Mouse (Mus musculus): Measurements from ENCODE around the gene Atxn1. TPM values are rescaled to one million over a fixed set of nuclear protein-coding genes. Genes with fewer than 3 reads are reported as not detected.

Atxn1 gene
- polyA plus RNA-seq, 1 experiment = 3.2 TPM

DNA sequence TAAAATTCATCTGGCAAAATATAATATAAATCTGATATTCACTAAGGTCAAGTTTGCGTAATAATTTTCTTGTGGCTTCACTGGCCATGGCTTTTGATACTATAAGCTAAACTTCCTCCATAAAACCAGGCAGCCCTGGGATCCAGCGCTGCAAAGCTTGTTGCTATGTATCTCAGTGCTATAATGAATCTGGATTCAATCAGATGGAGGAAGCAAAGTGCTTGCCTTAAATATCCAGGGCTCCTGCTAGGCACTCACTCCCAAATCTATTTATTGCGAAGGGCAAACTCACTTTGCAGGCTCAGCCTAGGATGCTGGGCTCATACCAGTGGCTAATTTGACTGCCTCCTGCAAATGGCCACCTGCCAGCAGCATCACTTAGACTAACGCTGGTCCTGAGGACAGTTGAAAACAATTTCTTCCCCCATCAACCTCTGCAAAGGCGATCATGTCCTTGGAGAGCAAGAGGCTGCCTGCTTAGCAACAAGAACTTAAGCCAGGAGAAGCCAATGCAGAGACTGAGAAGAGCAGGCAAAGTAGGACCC lies 122.2 kb downstream of the Atxn1 start:
- Histone ChIP-seq H3K4me3 (replicated peaks) (no peak overlapping the region), H3K9me3 (no peaks in the 10 kb centered on the region), H3K4me1 (peaks cover 30% of the 10 kb centered on the region), H3K27me3 (replicated peaks) (no peaks in the 10 kb centered on the region), H3K36me3 (replicated peaks; ENCODE audit: low read length) (peaks cover 51% of the 10 kb centered on the region)
- TF ChIP-seq GATA1 (IDR thresholded peaks at IDR 0.05; ENCODE audit: borderline replicate concordance, low read length) (no peak), FLI1 (IDR thresholded peaks at IDR 0.05; ENCODE audit: low read length) (no peak)

DNA sequence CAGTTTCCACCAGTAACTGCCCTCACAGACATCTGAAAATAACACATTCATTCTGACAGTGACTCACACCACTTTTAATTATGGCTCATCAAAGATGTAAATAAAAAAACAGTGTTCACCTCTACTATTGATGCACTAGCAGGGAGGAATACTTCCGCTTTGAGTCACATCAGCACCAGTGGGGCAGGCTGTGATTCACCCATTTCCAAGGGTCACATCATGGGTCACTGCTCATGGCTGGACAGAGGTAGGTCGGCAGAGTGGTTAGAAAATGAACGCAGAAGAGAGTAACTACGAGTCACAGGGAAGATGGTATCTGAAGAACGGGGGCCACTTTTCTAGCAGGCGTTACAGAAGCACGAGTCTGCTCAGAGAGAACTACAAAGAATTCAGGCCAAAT lies 124.9 kb downstream of the Atxn1 start:
- no peak for TF ChIP-seq GATA1 (IDR thresholded peaks at IDR 0.05; ENCODE audit: borderline replicate concordance, low read length)
- TF ChIP-seq FLI1 (IDR thresholded peaks at IDR 0.05; ENCODE audit: low read length) = no peak
- peaks cover 17% of the 10 kb centered on the region for H3K4me1 ChIP-seq
- no peak overlapping the region for H3K4me3 ChIP-seq (replicated peaks)
- peaks cover 2% of the 10 kb centered on the region for H3K9me3 ChIP-seq
- peaks cover 57% of the 10 kb centered on the region for H3K36me3 ChIP-seq (replicated peaks; ENCODE audit: low read length)
- no peaks in the 10 kb centered on the region for H3K27me3 ChIP-seq (replicated peaks)

DNA sequence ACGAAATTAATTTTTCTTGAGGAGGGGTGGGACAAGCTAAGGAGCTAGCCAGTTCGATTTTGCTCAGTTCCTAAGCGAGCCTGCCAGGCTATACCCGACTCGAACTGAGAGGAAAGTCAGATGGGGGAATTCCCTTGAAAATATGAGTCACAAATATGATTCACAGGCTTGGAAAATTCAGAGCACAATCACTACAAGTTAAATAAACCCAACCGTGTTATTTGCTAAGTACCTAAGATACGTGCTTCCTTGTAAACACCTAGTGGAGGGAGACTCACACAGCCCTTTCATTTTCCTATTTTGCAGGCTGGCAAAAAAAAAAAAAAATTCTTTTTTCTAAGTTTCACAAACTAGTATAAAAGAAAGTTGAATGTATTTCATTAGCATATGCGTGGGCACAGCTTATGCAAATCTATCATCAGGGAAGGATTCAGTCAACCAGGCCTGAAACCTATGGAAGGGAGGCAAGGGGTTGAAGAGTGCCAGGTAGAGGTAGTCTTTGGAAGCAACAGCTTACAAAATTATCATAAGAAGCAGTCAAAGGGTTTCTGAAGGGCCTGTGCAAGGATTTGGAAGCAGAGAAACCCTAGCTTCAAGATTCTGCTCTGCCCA lies 127.1 kb downstream of the Atxn1 start:
- peaks cover 59% of the 10 kb centered on the region for H3K36me3 ChIP-seq (replicated peaks; ENCODE audit: low read length)
- H3K4me3 ChIP-seq (replicated peaks) = no peak overlapping the region
- no peak for TF ChIP-seq FLI1 (IDR thresholded peaks at IDR 0.05; ENCODE audit: low read length)
- no peak for TF ChIP-seq GATA1 (IDR thresholded peaks at IDR 0.05; ENCODE audit: borderline replicate concordance, low read length)
- H3K4me1 ChIP-seq = peaks cover 6% of the 10 kb centered on the region
- H3K27me3 ChIP-seq (replicated peaks) = no peaks in the 10 kb centered on the region
- H3K9me3 ChIP-seq = peaks cover 10% of the 10 kb centered on the region

DNA sequence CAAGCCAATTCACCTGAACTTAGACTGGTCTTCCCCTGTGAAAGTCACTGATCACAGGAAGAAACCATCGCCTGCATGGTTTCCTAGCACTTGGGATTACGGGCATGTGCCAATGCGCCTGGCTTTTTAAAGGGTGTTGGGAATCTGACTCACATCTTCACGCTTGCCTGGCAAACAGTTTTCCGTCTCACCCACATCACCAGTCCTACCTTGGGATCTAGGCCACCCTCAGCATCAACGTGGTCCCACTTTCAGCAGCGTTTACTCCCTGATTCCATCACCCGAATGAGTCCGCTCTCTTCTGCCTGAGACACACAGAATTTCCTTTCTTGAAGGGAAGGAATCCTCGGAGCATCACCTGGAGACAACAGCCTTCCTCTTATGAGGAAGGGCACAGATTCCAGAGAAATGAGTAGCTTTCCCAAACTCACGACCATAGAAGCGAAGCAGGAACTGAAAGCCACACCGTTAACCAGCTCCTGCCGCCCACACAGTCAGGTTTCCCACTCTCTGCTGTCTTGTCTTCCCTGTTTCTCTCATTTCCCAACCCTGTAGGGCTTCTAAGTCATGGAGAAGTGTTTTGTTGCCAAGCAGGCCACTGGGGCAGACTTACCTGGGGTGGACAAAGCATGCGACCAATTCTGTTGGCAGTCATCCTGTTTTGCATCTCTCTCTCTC lies 128.3 kb downstream of the Atxn1 start:
- no peak for TF ChIP-seq GATA1 (IDR thresholded peaks at IDR 0.05; ENCODE audit: borderline replicate concordance, low read length)
- TF ChIP-seq FLI1 (IDR thresholded peaks at IDR 0.05; ENCODE audit: low read length) = no peak
- peaks cover 65% of the 10 kb centered on the region for H3K36me3 ChIP-seq (replicated peaks; ENCODE audit: low read length)
- no peak overlapping the region for H3K4me3 ChIP-seq (replicated peaks)
- H3K9me3 ChIP-seq = peaks cover 10% of the 10 kb centered on the region
- no peaks in the 10 kb centered on the region for H3K27me3 ChIP-seq (replicated peaks)
- H3K4me1 ChIP-seq = peaks cover 15% of the 10 kb centered on the region

DNA sequence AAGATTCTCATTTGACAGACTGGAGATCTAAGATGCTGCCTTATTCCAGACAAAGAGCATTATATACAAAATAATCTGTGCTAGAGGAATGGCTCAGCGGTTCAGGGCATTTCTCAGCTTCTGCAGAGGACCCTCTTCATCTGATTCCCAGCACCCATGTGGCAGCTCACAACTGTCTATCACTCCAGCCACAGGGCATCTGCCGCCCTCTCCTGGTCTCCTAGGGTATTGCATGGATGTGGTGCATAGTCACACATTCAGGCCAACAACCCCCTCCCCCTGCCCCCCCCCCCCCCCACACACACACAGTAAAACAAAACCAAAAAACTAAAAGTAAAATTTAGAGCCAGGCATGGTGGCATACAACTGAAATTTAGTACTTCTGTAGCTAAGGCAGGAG lies 130.5 kb downstream of the Atxn1 start:
- TF ChIP-seq FLI1 (IDR thresholded peaks at IDR 0.05; ENCODE audit: low read length) = no peak
- no peak for TF ChIP-seq GATA1 (IDR thresholded peaks at IDR 0.05; ENCODE audit: borderline replicate concordance, low read length)
- Histone ChIP-seq H3K27me3 (replicated peaks) (no peaks in the 10 kb centered on the region), H3K4me1 (peaks cover 18% of the 10 kb centered on the region), H3K4me3 (replicated peaks) (no peak overlapping the region), H3K9me3 (peaks cover 10% of the 10 kb centered on the region), H3K36me3 (replicated peaks; ENCODE audit: low read length) (peaks cover 66% of the 10 kb centered on the region)

DNA sequence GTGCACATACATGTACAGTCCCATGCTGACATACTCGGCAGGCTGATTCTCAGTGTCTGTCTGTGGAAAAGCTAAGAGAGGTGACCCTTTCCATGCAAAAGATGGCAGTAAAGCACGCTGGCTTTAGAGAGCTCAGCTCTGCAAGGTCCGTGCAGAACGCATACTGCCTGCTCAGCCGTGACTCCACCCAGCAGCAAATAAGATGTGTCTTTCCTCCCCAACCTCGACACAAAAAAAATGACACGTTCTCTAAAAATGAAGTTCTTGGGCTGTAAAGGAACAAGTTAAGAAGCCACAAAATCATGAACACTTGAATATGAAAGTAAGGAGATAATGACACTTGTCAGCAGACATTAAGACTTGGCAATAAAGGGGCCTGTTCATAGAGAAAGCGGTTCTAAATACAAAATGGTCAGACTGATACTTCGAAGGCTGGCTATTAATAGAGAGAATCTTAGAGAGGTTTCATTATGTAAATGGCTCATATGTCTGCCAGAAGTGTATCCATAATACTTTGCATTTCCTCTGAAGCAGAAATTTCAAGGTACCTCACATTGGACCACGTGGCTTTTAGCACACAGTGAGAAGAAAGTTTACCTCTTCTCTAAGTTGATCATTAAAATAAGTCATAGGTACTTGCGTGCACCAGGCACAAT lies 132.0 kb downstream of the Atxn1 start:
- Histone ChIP-seq H3K27me3 (replicated peaks) (no peaks in the 10 kb centered on the region), H3K9me3 (peaks cover 10% of the 10 kb centered on the region), H3K36me3 (replicated peaks; ENCODE audit: low read length) (peaks cover 60% of the 10 kb centered on the region), H3K4me1 (peaks cover 31% of the 10 kb centered on the region), H3K4me3 (replicated peaks) (no peak overlapping the region)
- no peak for TF ChIP-seq GATA1 (IDR thresholded peaks at IDR 0.05; ENCODE audit: borderline replicate concordance, low read length)
- TF ChIP-seq FLI1 (IDR thresholded peaks at IDR 0.05; ENCODE audit: low read length) = no peak

DNA sequence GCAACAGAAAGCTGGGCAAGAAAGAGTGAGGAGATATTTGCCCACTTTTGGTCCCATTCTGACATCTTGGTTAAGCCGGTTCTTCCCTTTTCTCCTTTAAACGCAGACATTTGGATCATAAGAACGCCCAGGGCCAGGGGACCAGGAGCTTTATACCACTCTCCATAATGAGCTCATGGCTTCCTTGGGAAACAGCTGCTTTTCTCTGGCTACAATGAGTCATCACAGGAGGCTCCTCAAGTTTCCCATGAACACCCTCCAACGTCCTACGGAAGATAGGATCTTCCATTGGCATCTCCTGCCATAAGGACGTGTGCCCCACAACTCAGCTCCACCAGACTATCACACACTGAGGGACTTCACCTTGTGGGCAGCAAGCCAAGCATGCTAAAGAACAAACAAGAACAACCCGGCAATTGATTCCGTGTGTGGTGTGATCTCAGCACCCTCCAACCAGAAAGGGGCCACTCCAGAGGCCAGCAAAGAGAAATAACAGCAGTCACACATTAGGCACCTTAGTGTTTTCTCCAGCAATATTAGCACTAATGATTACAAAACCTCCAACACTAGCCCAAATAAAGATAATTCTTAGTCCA lies 135.4 kb downstream of the Atxn1 start:
- H3K27me3 ChIP-seq (replicated peaks) = no peaks in the 10 kb centered on the region
- TF ChIP-seq GATA1 (IDR thresholded peaks at IDR 0.05; ENCODE audit: borderline replicate concordance, low read length) (no peak), FLI1 (IDR thresholded peaks at IDR 0.05; ENCODE audit: low read length) (no peak)
- H3K4me3 ChIP-seq (replicated peaks) = no peak overlapping the region
- peaks cover 51% of the 10 kb centered on the region for H3K36me3 ChIP-seq (replicated peaks; ENCODE audit: low read length)
- H3K9me3 ChIP-seq = peaks cover 10% of the 10 kb centered on the region
- H3K4me1 ChIP-seq = peaks cover 35% of the 10 kb centered on the region

DNA sequence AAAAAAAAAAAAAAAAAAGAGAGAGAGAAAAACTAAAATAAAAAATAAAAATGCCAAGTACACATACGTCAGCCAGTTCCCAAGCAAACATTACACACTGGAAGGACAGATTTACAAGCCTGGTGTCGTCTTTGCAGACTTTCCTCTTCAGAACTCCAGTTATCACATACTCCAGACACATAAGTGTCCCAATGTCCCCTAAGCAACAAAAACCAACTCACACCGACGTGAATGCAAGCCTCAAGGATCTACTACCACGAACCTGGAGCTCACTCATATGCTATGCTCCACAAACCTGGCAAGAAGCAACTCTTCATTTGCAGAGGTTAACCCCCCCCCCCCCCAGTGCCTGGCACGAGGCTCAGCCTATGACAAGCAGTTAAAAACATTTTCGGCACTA lies 136.8 kb downstream of the Atxn1 start:
- TF ChIP-seq FLI1 (IDR thresholded peaks at IDR 0.05; ENCODE audit: low read length) (no peak), GATA1 (IDR thresholded peaks at IDR 0.05; ENCODE audit: borderline replicate concordance, low read length) (no peak)
- H3K27me3 ChIP-seq (replicated peaks) = no peaks in the 10 kb centered on the region
- H3K4me1 ChIP-seq = peaks cover 35% of the 10 kb centered on the region
- no peak overlapping the region for H3K4me3 ChIP-seq (replicated peaks)
- peaks cover 57% of the 10 kb centered on the region for H3K36me3 ChIP-seq (replicated peaks; ENCODE audit: low read length)
- H3K9me3 ChIP-seq = peaks cover 6% of the 10 kb centered on the region

DNA sequence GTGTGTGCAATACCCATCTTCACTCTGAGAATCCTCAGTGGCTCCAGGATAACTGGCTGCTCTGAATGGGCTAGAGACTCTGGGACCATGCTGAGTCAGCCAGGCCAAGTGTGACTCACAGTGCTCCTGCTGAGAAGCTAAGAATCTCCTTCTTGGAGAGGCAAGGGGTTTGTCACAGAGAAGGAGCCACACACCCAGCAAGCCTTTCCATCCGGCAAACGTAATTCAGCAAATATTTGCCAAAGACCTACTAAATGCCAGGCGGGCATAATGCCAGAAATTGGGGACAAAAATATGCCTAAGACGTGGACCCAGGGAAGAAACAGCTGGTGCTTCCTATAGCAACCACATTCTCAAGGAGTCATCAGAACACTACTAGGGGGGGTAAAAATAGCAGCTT lies 137.2 kb downstream of the Atxn1 start:
- TF ChIP-seq GATA1 (IDR thresholded peaks at IDR 0.05; ENCODE audit: borderline replicate concordance, low read length) (no peak), FLI1 (IDR thresholded peaks at IDR 0.05; ENCODE audit: low read length) (no peak)
- Histone ChIP-seq H3K9me3 (peaks cover 6% of the 10 kb centered on the region), H3K36me3 (replicated peaks; ENCODE audit: low read length) (peaks cover 55% of the 10 kb centered on the region), H3K27me3 (replicated peaks) (no peaks in the 10 kb centered on the region), H3K4me1 (peaks cover 33% of the 10 kb centered on the region), H3K4me3 (replicated peaks) (no peak overlapping the region)
